9 mouse cellular contexts compared by ENCODE assay signal in the genomic region with DNA sequence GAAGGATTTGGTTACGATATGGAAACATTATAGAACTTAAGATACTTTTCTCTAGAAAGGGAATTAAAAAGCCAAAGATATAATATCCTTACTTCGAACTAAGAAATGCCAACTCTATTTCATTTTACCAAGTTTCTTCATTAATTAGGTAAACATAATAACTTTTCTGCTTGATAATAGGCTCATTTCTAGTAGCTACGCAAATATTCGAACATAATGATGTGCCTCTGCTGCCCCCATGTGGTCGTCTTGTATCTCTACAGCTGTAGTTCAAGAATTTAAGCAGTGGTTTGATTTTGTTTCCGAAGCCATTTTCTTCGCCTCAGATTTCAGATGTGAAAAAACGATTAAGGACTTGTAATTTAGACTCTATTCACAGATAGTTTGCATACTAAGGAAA. TPM values are rescaled to one million over a fixed set of nuclear protein-coding genes. Genes with fewer than 3 reads are reported as not detected.
A peak's percentile ranks its signal among the peaks of the same experiment; 100 is the strongest.
DNase-seq lines count a peak whose midpoint lies in the region; ATAC-seq lines count a peak whose summit lies in the region.
"Had no signal": no experiment of that assay in that cellular context is flagged by ENCODE, and none has a peak within 500 bp of the region (broad histone marks: within the 10 kb centered on the region; RNA-seq: fewer than 3 reads in every experiment).

No protein-coding gene starts in this region.

- H3K9ac ChIP-seq in embryonic facial prominence, embryonic 15.5 days: no peak overlapping the region
- H3K9ac ChIP-seq in limb, embryonic 11.5 days (ENCODE audit: low read length): no peak overlapping the region
- no peak overlapping the region for H3K9ac ChIP-seq in neural tube, embryonic 15.5 days (replicated peaks)

- no peaks in the 10 kb centered on the region for H3K27me3 ChIP-seq in embryonic facial prominence, embryonic 15.5 days
- no peaks in the 10 kb centered on the region for H3K27me3 ChIP-seq in limb, embryonic 11.5 days (ENCODE audit: control insufficient read depth, insufficient read depth, low read length)
- H3K27me3 ChIP-seq in neural tube, embryonic 15.5 days (replicated peaks): no peaks in the 10 kb centered on the region

- peak; percentile 59 for DNase-seq in right cerebral cortex, adult 18-20 months
- no peak for DNase-seq in right cerebral cortex, postnatal 36 days (ENCODE audit: low spot score in 2 of 2)
- DNase-seq in brain, adult 2 months (ENCODE audit: low read depth, low spot score): peak; percentile 77
- DNase-seq in hindlimb bud, embryonic 11.5 days (ENCODE audit: extremely low spot score, low read depth, low spot score): peak; percentile 91
- DNase-seq in limb, embryonic 11.5 days (ENCODE audit: low spot score): peak; percentile 89
- peak; percentile 77 for DNase-seq in thymus, postnatal 4 days

- no peaks in the 10 kb centered on the region for H3K9me3 ChIP-seq in embryonic facial prominence, embryonic 15.5 days (replicated peaks)
- H3K9me3 ChIP-seq in limb, embryonic 11.5 days (ENCODE audit: control insufficient read depth, low read length): no peaks in the 10 kb centered on the region; the same call in 1 of the 2 replicates
- no peaks in the 10 kb centered on the region for H3K9me3 ChIP-seq in neural tube, embryonic 15.5 days (replicated peaks)

- H3K4me1 ChIP-seq in embryonic facial prominence, embryonic 15.5 days: peaks cover 33% of the 10 kb centered on the region
- peaks cover 5% of the 10 kb centered on the region for H3K4me1 ChIP-seq in limb, embryonic 11.5 days (ENCODE audit: control insufficient read depth, insufficient read depth, low read length)
- no peaks in the 10 kb centered on the region for H3K4me1 ChIP-seq in neural tube, embryonic 15.5 days

- H3K4me3 ChIP-seq in embryonic facial prominence, embryonic 15.5 days (replicated peaks): no peak overlapping the region
- H3K4me3 ChIP-seq in limb, embryonic 11.5 days (ENCODE audit: low read depth, low read length): no peak overlapping the region
- H3K4me3 ChIP-seq in neural tube, embryonic 15.5 days (replicated peaks): no peak overlapping the region

- peak overlapping the region; percentile 92 for H3K27ac ChIP-seq in embryonic facial prominence, embryonic 15.5 days (replicated peaks)
- H3K27ac ChIP-seq in limb, embryonic 11.5 days (replicated peaks; ENCODE audit: low read depth, low read length): peak overlapping the region; percentile 87
- H3K27ac ChIP-seq in neural tube, embryonic 15.5 days (replicated peaks): no peak overlapping the region
- H3K27ac ChIP-seq: macrophage had no signal

- ATAC-seq in embryonic facial prominence, embryonic 15.5 days (ENCODE audit: insufficient number of reproducible peaks, low FRiP score, low TSS enrichment, low read depth): no peak
- ATAC-seq in limb, embryonic 11.5 days (ENCODE audit: insufficient number of reproducible peaks, low FRiP score, low TSS enrichment, low read depth): no peak
- 0 out of 2 replicates have a peak, but pooled peaks have one; percentile 55 for ATAC-seq in neural tube, embryonic 15.5 days (ENCODE audit: low FRiP score)

- 8% methylated on average over 8 of the region's 8 CpGs for WGBS in embryonic facial prominence, embryonic 15.5 days
- WGBS in limb, embryonic 11.5 days: 19% methylated on average over 8 of the region's 8 CpGs
- WGBS in neural tube, embryonic 15.5 days: 29% methylated on average over 8 of the region's 8 CpGs

- H3K4me2 ChIP-seq in embryonic facial prominence, embryonic 15.5 days (replicated peaks): peak overlapping the region; percentile 38
- H3K4me2 ChIP-seq in limb, embryonic 11.5 days (ENCODE audit: low read depth, severe bottlenecking): no peak overlapping the region
- no peak overlapping the region for H3K4me2 ChIP-seq in neural tube, embryonic 15.5 days

- no peaks in the 10 kb centered on the region for H3K36me3 ChIP-seq in embryonic facial prominence, embryonic 15.5 days
- H3K36me3 ChIP-seq in limb, embryonic 11.5 days (ENCODE audit: control insufficient read depth, insufficient read depth, low read length): no peaks in the 10 kb centered on the region
- no peaks in the 10 kb centered on the region for H3K36me3 ChIP-seq in neural tube, embryonic 15.5 days

RNA-seq across cellular contexts. Expression of gene Wdr75, which starts 28.8 kb away (rescaled TPM):
- polyA plus RNA-seq in embryonic facial prominence, embryonic 15.5 days (2015; fragmentation: Nextera tagmentation; extraction: Ambion mirVana): 60.4 and 64.0 TPM in 2 replicates
- polyA plus RNA-seq in limb, embryonic 11.5 days (2014; fragmentation: Nextera tagmentation; extraction: Ambion mirVana): 91.2 and 98.2 TPM in 2 replicates
- polyA plus RNA-seq in neural tube, embryonic 15.5 days (2015; fragmentation: Nextera tagmentation; extraction: Ambion mirVana): 55.8 and 58.6 TPM in 2 replicates

Comparison
In these comparisons a context has a peak if more than half of its experiments do, and no peak if none do; other contexts are left out.
1. DNase-seq: peak in right cerebral cortex, adult 18-20 months (single experiment), brain, adult 2 months (single experiment), hindlimb bud, embryonic 11.5 days (single experiment), limb, embryonic 11.5 days (single experiment) and thymus, postnatal 4 days (single experiment); none in right cerebral cortex, postnatal 36 days (0 of 2).